Mouse (Mus musculus) E14TG2a.4 (cell line): ENCODE measurements around the gene Lingo3.

Experiments used
- CTCF ChIP-seq: conservative IDR thresholded peaks from 2 replicates; pipeline ENCODE4 v1.5.1; 2014; ENCODE audit warnings: low read length
- NANOG ChIP-seq: IDR thresholded peaks from 2 replicates; pipeline ENCODE4 v1.6.1; 2014; ENCODE audit warnings: borderline replicate concordance, low read length, mixed read lengths

DNA sequence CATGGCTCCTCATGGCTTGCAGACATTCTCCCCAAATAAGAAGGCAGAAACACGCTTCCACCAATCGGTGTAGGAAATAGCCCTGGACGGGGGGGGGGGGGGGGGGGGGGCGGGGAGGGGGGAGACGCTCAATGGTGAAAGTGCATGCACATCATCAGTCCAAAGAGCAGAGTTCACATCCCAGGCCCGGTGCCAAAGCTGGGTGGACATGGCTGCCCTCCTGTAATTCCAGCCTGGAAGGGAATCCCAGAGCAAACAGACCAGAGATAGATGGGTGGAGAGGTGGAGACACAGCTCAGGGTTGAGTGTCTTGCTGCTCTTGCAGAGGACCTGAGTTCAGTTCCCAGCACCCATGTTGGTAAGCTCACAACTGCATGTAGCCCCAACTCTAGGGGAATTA is 27.2 kb upstream of the Lingo3 start:
- TF ChIP-seq CTCF (no peak), NANOG (no peak)
